Mouse (Mus musculus) macrophage (primary cell): ENCODE results near the gene Hip1. TPM values are rescaled to one million over a fixed set of nuclear protein-coding genes. Genes with fewer than 3 reads are reported as not detected.
A peak's percentile ranks its signal among the peaks of the same experiment; 100 is the strongest.
"Not testable (repeated sequence)": the region's sequence is repeated elsewhere in the genome, so short reads cannot be mapped to it uniquely, and the experiment has no call there.

Experiments
- H3K27ac ChIP-seq: fragments of 350-480 bp; formaldehyde crosslinking; 2 replicates; pipeline ENCODE4 v1.9.0; 2021
- H3K36me3 ChIP-seq: fragments of 350-480 bp; formaldehyde crosslinking; 2 replicates; pipeline ENCODE4 v1.9.0; 2021; ENCODE audit errors: inconsistent target
- H3K4me3 ChIP-seq: fragments of 350-480 bp; formaldehyde crosslinking; 2 replicates; pipeline ENCODE4 v1.9.0; 2021; ENCODE audit errors: inconsistent target
- H3K79me2 ChIP-seq: fragments of 350-480 bp; formaldehyde crosslinking; 2 replicates; pipeline ENCODE4 v1.9.0; 2021; ENCODE audit errors: inconsistent target
- WGBS: methylation state at CpG from one replicate; pipeline ENCODE4 v1.1.7; 2026; ENCODE audit warnings: inconsistent platforms; ENCODE audit not compliant: missing documents; 5-methylcytosine and 5-hydroxymethylcytosine counted together
- polyA plus RNA-seq: library from polyadenylated mRNA; stranded (reverse); fragments of 250-400 nt; gene quantifications from 3 replicates; pipeline ENCODE4 v1.2.4, GENCODE M21; 2018; ENCODE audit warnings: inconsistent platforms

Gene Hip1
- polyA plus RNA-seq, 1 experiment from 2014 or later: 70.5 TPM

- H3K79me2 ChIP-seq: peaks cover 61% of the 10 kb centered on the region
- H3K4me3 ChIP-seq: no peak overlapping the region
- peak overlapping the region; percentile 66; the same call in 1 of the 2 replicates for H3K27ac ChIP-seq
- H3K36me3 ChIP-seq: peaks cover 48% of the 10 kb centered on the region
- WGBS: 77% methylated on average over 3 of the region's 3 CpGs
These were observed 85.4 kb downstream of the Hip1 start for GRCm38 (mm10) chr5:135459486-135459885.

- Histone ChIP-seq H3K79me2 (peaks cover 46% of the 10 kb centered on the region), H3K27ac (no peak overlapping the region), H3K4me3 (no peak overlapping the region), H3K36me3 (peaks cover 64% of the 10 kb centered on the region)
- WGBS: 86% methylated on average over 16 of the region's 16 CpGs
These were observed 87.0 kb downstream of the Hip1 start for GRCm38 (mm10) chr5:135457961-135458360.

GRCm38 (mm10) chr5:135456515-135456914, 88.4 kb downstream of the Hip1 start:
- Histone ChIP-seq H3K27ac (no peak overlapping the region), H3K79me2 (peaks cover 31% of the 10 kb centered on the region), H3K36me3 (peaks cover 74% of the 10 kb centered on the region), H3K4me3 (no peak overlapping the region)
- WGBS: 91% methylated on average over 7 of the region's 9 CpGs

DNA sequence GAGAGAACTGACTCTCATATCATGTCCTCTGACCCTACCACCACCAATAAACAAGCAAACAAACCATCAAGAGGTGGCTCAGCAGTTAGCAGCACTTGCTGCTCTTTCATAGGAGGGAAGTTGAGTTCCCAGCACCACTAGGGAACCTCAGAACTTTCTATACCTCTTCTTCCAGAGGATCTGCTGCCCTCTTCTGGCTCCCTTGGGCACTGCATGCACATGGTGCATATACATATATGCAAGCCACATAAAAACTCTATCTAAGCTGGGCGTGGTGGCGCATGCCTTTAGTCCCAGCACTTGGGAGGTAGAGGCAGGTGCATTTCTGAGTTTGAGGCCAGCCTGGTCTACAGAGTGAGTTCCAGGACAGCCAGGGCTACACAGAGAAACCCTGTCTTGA, 90.7 kb downstream of the Hip1 start:
- H3K79me2 ChIP-seq: peaks cover 9% of the 10 kb centered on the region; the same call in 1 of the 2 replicates
- WGBS: 97% methylated on average over 2 of the region's 2 CpGs

GRCm38 (mm10) chr5:135451559-135451958, 93.4 kb downstream of the Hip1 start:
- WGBS: 60% methylated on average over 1 of the region's 5 CpGs
- H3K79me2 ChIP-seq, H3K4me3 ChIP-seq, H3K27ac ChIP-seq: not testable (repeated sequence)
- peaks cover 83% of the 10 kb centered on the region for H3K36me3 ChIP-seq

More for the DNA sequence above, 90.7 kb downstream of the Hip1 start:
- Histone ChIP-seq H3K4me3 (no peak overlapping the region), H3K36me3 (peaks cover 97% of the 10 kb centered on the region), H3K27ac (no peak overlapping the region)

DNA sequence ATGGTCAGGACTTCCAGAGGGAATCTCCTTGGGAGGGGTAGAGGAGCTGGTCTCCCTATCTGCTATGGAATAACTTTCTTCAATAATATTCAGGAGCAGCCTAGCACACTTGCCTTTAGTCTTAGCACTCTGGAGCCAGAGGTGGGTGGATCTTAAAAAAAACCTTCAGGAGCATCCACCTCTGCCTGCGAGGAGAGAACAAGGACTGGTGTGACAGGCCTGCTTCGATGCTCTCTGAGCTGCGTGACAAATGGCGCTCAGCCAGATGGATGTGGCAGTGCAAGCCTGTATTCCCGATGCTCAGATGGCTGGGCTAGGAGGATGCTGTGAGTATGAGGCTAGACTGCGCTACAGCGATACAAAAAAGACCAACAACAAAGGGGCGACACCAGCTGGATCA, 93.8 kb downstream of the Hip1 start:
- H3K27ac ChIP-seq: no peak overlapping the region
- H3K79me2 ChIP-seq: no peaks in the 10 kb centered on the region
- H3K4me3 ChIP-seq: no peak overlapping the region
- 92% methylated on average over 8 of the region's 8 CpGs for WGBS
- peaks cover 78% of the 10 kb centered on the region for H3K36me3 ChIP-seq

GRCm38 (mm10) chr5:135445755-135446154, 99.2 kb downstream of the Hip1 start:
- H3K79me2 ChIP-seq: no peaks in the 10 kb centered on the region
- no peak overlapping the region for H3K4me3 ChIP-seq
- 91% methylated on average over 8 of the region's 8 CpGs for WGBS
- H3K27ac ChIP-seq: peak overlapping the region; percentile 95
- peaks cover 66% of the 10 kb centered on the region for H3K36me3 ChIP-seq

- WGBS: 95% methylated on average over 7 of the region's 7 CpGs
- H3K79me2 ChIP-seq: no peaks in the 10 kb centered on the region
- H3K27ac ChIP-seq: no peak overlapping the region
- H3K36me3 ChIP-seq: peaks cover 61% of the 10 kb centered on the region
- no peak overlapping the region for H3K4me3 ChIP-seq
These were observed 102.5 kb downstream of the Hip1 start for GRCm38 (mm10) chr5:135442430-135442829.

GRCm38 (mm10) chr5:135435039-135435438, 109.9 kb downstream of the Hip1 start:
- Histone ChIP-seq H3K79me2 (no peaks in the 10 kb centered on the region), H3K27ac (no peak overlapping the region), H3K4me3 (no peak overlapping the region), H3K36me3 (peaks cover 91% of the 10 kb centered on the region)
- 66% methylated on average over 10 of the region's 10 CpGs for WGBS

- 95% methylated on average over 4 of the region's 4 CpGs for WGBS
- Histone ChIP-seq H3K36me3 (peaks cover 99% of the 10 kb centered on the region), H3K27ac (no peak overlapping the region), H3K4me3 (no peak overlapping the region), H3K79me2 (no peaks in the 10 kb centered on the region)
These were observed 111.1 kb downstream of the Hip1 start for GRCm38 (mm10) chr5:135433861-135434260.

GRCm38 (mm10) chr5:135431111-135431510, 113.8 kb downstream of the Hip1 start:
- Histone ChIP-seq H3K79me2 (no peaks in the 10 kb centered on the region), H3K36me3 (peaks cover 98% of the 10 kb centered on the region), H3K27ac (no peak overlapping the region), H3K4me3 (no peak overlapping the region)
- 79% methylated on average over 6 of the region's 6 CpGs for WGBS

GRCm38 (mm10) chr5:135428786-135429185, 116.1 kb downstream of the Hip1 start:
- no peaks in the 10 kb centered on the region for H3K79me2 ChIP-seq
- H3K27ac ChIP-seq: no peak overlapping the region
- peaks cover 98% of the 10 kb centered on the region for H3K36me3 ChIP-seq
- H3K4me3 ChIP-seq: no peak overlapping the region
- WGBS: 72% methylated on average over 5 of the region's 5 CpGs

- Histone ChIP-seq H3K4me3 (no peak overlapping the region), H3K27ac (no peak overlapping the region), H3K79me2 (no peaks in the 10 kb centered on the region), H3K36me3 (peaks cover 51% of the 10 kb centered on the region)
- 90% methylated on average over 9 of the region's 9 CpGs for WGBS
These were observed 134.7 kb downstream of the Hip1 start for GRCm38 (mm10) chr5:135410266-135410665.

DNA sequence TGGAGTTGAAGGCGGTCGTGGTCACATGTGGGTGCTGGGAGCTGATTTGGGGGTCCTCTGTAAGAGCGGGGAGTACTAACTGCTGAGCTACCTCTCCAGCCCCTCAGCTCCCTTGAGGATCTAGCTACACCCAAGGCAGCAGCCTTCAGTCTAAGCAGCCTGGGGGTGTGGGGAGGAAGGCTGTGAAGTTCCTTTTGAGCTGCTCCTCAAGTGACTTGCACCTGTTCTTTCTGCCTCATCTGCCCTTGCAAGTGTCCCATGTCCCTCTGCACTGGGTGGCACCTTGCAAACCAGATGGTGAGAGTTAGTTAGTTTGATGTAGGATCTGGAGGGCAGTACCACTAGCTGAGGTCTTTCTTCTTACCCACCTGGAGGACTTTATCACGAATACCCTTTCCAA, 136.8 kb downstream of the Hip1 start:
- Histone ChIP-seq H3K79me2 (no peaks in the 10 kb centered on the region), H3K4me3 (no peak overlapping the region), H3K27ac (no peak overlapping the region), H3K36me3 (peaks cover 31% of the 10 kb centered on the region)
- 94% methylated on average over 4 of the region's 4 CpGs for WGBS

GRCm38 (mm10) chr5:135405437-135405836, 139.5 kb downstream of the Hip1 start:
- WGBS: 95% methylated on average over 9 of the region's 9 CpGs
- Histone ChIP-seq H3K79me2 (no peaks in the 10 kb centered on the region), H3K36me3 (peaks cover 11% of the 10 kb centered on the region; the same call in 1 of the 2 replicates), H3K27ac (no peak overlapping the region), H3K4me3 (no peak overlapping the region)

DNA sequence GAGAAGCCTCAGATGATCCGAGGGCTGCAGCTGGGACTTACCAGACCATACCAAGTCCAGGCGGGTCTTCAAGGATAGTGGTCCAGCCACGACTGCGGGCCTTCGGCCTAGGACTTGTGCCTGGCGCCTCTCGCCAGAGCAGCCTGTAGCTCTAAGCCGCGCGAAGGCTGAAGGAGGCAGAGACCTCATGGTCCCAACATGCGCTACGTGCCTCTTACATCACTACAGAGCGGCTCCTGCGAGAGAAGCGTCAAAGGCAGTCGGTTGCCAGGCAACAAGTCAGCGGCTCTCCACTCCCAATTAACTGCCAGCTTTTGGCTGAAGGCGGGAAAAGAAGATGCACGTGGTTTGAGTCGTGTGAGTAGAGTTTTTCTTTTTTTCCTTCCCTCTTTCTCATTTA, 140.3 kb downstream of the Hip1 start:
- WGBS: 58% methylated on average over 20 of the region's 20 CpGs
- Histone ChIP-seq H3K79me2 (no peaks in the 10 kb centered on the region), H3K27ac (no peak overlapping the region), H3K36me3 (peaks cover 2% of the 10 kb centered on the region; the same call in 1 of the 2 replicates), H3K4me3 (no peak overlapping the region)
